Mouse (Mus musculus) embryonic facial prominence, embryonic 11.5 days (tissue): ENCODE data around the gene Pappa2. TPM values are rescaled to one million over a fixed set of nuclear protein-coding genes. Genes with fewer than 3 reads are reported as not detected.
A peak's percentile ranks its signal among the peaks of the same experiment; 100 is the strongest.

Experiments
- ATAC-seq: fragments of 200-750 bp; cut with Nextera tagmentation; replicated peaks from 2 replicates; pipeline ENCODE4 v1.8.0; 2017; ENCODE audit warnings: low read depth; ENCODE audit not compliant: insufficient number of reproducible peaks, low FRiP score, low TSS enrichment
- DNase-seq: peaks from one replicate; pipeline ENCODE4 v3.0.0-alpha.2; 2015; ENCODE audit warnings: low spot score
- H3K27ac ChIP-seq: fragments of 300-500 bp; sonication (generic); replicated peaks from 2 replicates; pipeline ENCODE4 v1.5.1; 2014; ENCODE audit warnings: mild to moderate bottlenecking, low read depth, low read length, control low read depth
- H3K27me3 ChIP-seq: fragments of 300-500 bp; sonication (generic); 2 replicates; pipeline ENCODE4 v1.6.1; 2014; ENCODE audit warnings: mild to moderate bottlenecking, low read length, moderate library complexity, mixed read lengths; ENCODE audit not compliant: control insufficient read depth, insufficient read depth
- H3K36me3 ChIP-seq: fragments of 300-500 bp; sonication (generic); replicated peaks from 2 replicates; pipeline ENCODE4 v1.6.1; 2014; ENCODE audit warnings: low read depth, mild to moderate bottlenecking, low read length, moderate library complexity, mixed read lengths; ENCODE audit not compliant: control insufficient read depth, insufficient read depth
- H3K4me1 ChIP-seq: fragments of 300-500 bp; sonication (generic); 2 replicates; pipeline ENCODE4 v1.6.1; 2014; ENCODE audit warnings: low read length, mixed read lengths; ENCODE audit not compliant: control insufficient read depth, insufficient read depth
- H3K4me2 ChIP-seq: fragments of 300-500 bp; sonication (generic); 2 replicates; pipeline ENCODE4 v1.6.1; 2014; ENCODE audit warnings: low read depth, mild to moderate bottlenecking, control low read depth, low read length, moderate library complexity
- H3K4me3 ChIP-seq: fragments of 300-500 bp; sonication (generic); 2 replicates; pipeline ENCODE4 v1.5.1; 2014; ENCODE audit warnings: low read depth, low read length, control low read depth
- H3K9ac ChIP-seq: fragments of 300-500 bp; sonication (generic); replicated peaks from 2 replicates; pipeline ENCODE4 v1.6.1; 2014; ENCODE audit warnings: mild to moderate bottlenecking, control low read depth, low read length
- H3K9me3 ChIP-seq: fragments of 300-500 bp; sonication (generic); replicated peaks from 2 replicates; pipeline ENCODE4 v1.6.1; 2016; ENCODE audit warnings: mild to moderate bottlenecking, low read length, inconsistent platforms, mixed read lengths; ENCODE audit not compliant: control insufficient read depth
- WGBS: fragments of 180-500 bp; shearing (Covaris S2); extraction: QIAGEN DNeasy Blood & Tissue Kit; methylation state at CpG from one replicate; pipeline ENCODE4 v1.1.7; 2014; 5-methylcytosine and 5-hydroxymethylcytosine counted together
- polyA plus RNA-seq: library from polyadenylated mRNA; unstranded; fragments of >200 nt; fragmentation: Nextera tagmentation; extraction: Ambion mirVana; gene quantifications from 2 replicates; pipeline ENCODE4 v1.2.1, GENCODE M21; 2014

The Pappa2 gene
- polyA plus RNA-seq, 1 experiment from 2014 or later: 2.2 TPM

GRCm38 (mm10) chr1:158894441-158894840 is 85.8 kb downstream of the Pappa2 start:
- WGBS: 95% methylated on average over 6 of the region's 6 CpGs

GRCm38 (mm10) chr1:158875487-158875886 is 104.8 kb downstream of the Pappa2 start:
- WGBS: 77% methylated on average over 3 of the region's 3 CpGs
- no peak for ATAC-seq

More at GRCm38 (mm10) chr1:158894441-158894840, 85.8 kb downstream of the Pappa2 start:
- DNase-seq: no peak
- no peak overlapping the region for H3K4me2 ChIP-seq
- H3K4me3 ChIP-seq: no peak overlapping the region
- no peak for ATAC-seq
- H3K36me3 ChIP-seq: no peaks in the 10 kb centered on the region
- H3K9ac ChIP-seq: no peak overlapping the region
- H3K27me3 ChIP-seq: no peaks in the 10 kb centered on the region
- H3K9me3 ChIP-seq: no peaks in the 10 kb centered on the region
- H3K4me1 ChIP-seq: no peaks in the 10 kb centered on the region
- H3K27ac ChIP-seq: no peak overlapping the region

GRCm38 (mm10) chr1:158874552-158875077 is 105.7 kb downstream of the Pappa2 start:
- Histone ChIP-seq H3K4me3 (no peak overlapping the region), H3K4me2 (no peak overlapping the region), H3K4me1 (no peaks in the 10 kb centered on the region), H3K36me3 (no peaks in the 10 kb centered on the region), H3K9ac (no peak overlapping the region), H3K27me3 (no peaks in the 10 kb centered on the region), H3K27ac (no peak overlapping the region), H3K9me3 (no peaks in the 10 kb centered on the region)
- whole genome bisulfite sequencing: 88% methylated on average over 2 of the region's 2 CpGs
- ATAC-seq (no peak), DNase-seq (no peak)

More at GRCm38 (mm10) chr1:158875487-158875886, 104.8 kb downstream of the Pappa2 start:
- H3K4me2 ChIP-seq: no peak overlapping the region
- no peaks in the 10 kb centered on the region for H3K27me3 ChIP-seq
- H3K4me3 ChIP-seq: no peak overlapping the region
- no peaks in the 10 kb centered on the region for H3K9me3 ChIP-seq
- no peak for DNase-seq
- H3K9ac ChIP-seq: no peak overlapping the region
- no peak overlapping the region for H3K27ac ChIP-seq
- no peaks in the 10 kb centered on the region for H3K4me1 ChIP-seq
- no peaks in the 10 kb centered on the region for H3K36me3 ChIP-seq

- WGBS: 75% methylated on average over 1 of the region's 1 CpGs
Measured at GRCm38 (mm10) chr1:158873631-158874030, 106.7 kb downstream of the Pappa2 start.

GRCm38 (mm10) chr1:158871401-158871800 is 108.9 kb downstream of the Pappa2 start:
- no peaks in the 10 kb centered on the region for H3K9me3 ChIP-seq
- ATAC-seq (no peak), DNase-seq (no peak)
- H3K27me3 ChIP-seq: no peaks in the 10 kb centered on the region
- 69% methylated on average over 2 of the region's 2 CpGs for WGBS
- H3K4me1 ChIP-seq: no peaks in the 10 kb centered on the region
- no peak overlapping the region for H3K9ac ChIP-seq
- H3K4me3 ChIP-seq: no peak overlapping the region
- H3K36me3 ChIP-seq: no peaks in the 10 kb centered on the region
- no peak overlapping the region for H3K27ac ChIP-seq
- no peak overlapping the region for H3K4me2 ChIP-seq

More at GRCm38 (mm10) chr1:158873631-158874030, 106.7 kb downstream of the Pappa2 start:
- ATAC-seq (no peak), DNase-seq (no peak)
- H3K4me2 ChIP-seq: no peak overlapping the region
- no peak overlapping the region for H3K27ac ChIP-seq
- no peaks in the 10 kb centered on the region for H3K36me3 ChIP-seq
- no peaks in the 10 kb centered on the region for H3K4me1 ChIP-seq
- no peak overlapping the region for H3K4me3 ChIP-seq
- H3K27me3 ChIP-seq: no peaks in the 10 kb centered on the region
- no peak overlapping the region for H3K9ac ChIP-seq
- H3K9me3 ChIP-seq: no peaks in the 10 kb centered on the region

- ATAC-seq: no peak
- WGBS: 41% methylated on average over 5 of the region's 5 CpGs
- Histone ChIP-seq H3K9ac (no peak overlapping the region), H3K27me3 (no peaks in the 10 kb centered on the region), H3K9me3 (no peaks in the 10 kb centered on the region), H3K4me1 (no peaks in the 10 kb centered on the region), H3K4me2 (no peak overlapping the region), H3K27ac (no peak overlapping the region), H3K36me3 (no peaks in the 10 kb centered on the region), H3K4me3 (no peak overlapping the region)
- DNase-seq: peak; percentile 60
Measured at GRCm38 (mm10) chr1:158860190-158860589, 120.1 kb downstream of the Pappa2 start.

- H3K9me3 ChIP-seq: no peaks in the 10 kb centered on the region
- peak; percentile 22 for DNase-seq
- H3K36me3 ChIP-seq: no peaks in the 10 kb centered on the region
- H3K27me3 ChIP-seq: no peaks in the 10 kb centered on the region
- no peak overlapping the region for H3K27ac ChIP-seq
- no peaks in the 10 kb centered on the region for H3K4me1 ChIP-seq
- ATAC-seq: peak; percentile 83
- no peak overlapping the region for H3K4me2 ChIP-seq
- no peak overlapping the region for H3K4me3 ChIP-seq
- no peak overlapping the region for H3K9ac ChIP-seq
- 56% methylated on average over 5 of the region's 5 CpGs for WGBS
Measured at GRCm38 (mm10) chr1:158853936-158854882, 126.1 kb downstream of the Pappa2 start.
